Mouse (Mus musculus) cerebellum, adult 2 months (tissue): ENCODE data around the gene Hoxa2.

Experiments used
- CTCF ChIP-seq: fragments of 200-500 bp; IDR thresholded peaks from 2 replicates; pipeline ENCODE4 v1.5.1; 2011; ENCODE audit warnings: low read depth, mild to moderate bottlenecking, control low read depth, low read length, moderate library complexity, borderline replicate concordance; ENCODE audit not compliant: insufficient read depth
- POLR2A ChIP-seq: fragments of 200-500 bp; IDR thresholded peaks from 2 replicates; pipeline ENCODE4 v1.6.1; 2011; ENCODE audit warnings: low read length, control low read depth, borderline replicate concordance; ENCODE audit not compliant: insufficient read depth

DNA sequence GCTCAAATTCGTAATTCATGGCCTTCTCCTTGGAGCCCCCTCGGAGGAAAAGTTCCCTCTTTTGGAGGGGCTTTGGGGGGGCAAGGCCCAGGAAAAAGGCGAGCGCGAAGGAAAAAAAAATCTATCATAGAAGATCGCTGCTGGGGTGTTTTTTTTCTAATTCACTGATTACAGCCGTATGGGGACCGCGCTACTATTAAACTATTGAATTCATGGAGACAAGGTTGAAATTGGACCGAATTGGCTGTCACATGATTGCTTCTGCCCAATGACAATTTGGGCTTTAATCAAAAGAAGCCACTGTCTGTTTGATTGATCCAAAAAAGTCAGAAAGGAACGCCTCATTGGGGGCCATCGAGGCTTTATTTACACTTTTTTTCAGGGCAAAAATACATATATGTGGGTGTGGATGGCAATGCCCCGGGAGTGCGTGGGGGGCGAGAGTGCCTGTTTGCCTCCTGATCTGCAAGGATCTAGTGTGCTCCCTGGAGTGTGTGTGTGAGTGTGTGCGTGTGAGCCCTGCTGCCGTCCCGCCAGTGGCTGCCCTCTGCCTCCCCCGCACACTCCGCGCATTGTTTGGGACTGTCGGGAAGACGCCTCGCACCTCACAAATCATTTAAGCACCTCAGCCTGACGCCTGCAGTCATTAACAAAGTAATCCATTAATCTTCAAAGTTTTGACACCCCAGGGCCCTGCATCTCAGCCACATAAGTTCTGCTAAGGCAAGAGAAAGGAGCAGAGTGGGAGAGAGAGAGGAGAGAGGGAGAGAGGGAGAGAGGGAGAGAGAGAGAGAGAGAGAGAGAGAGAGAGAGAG, at the start of gene Hoxa2:
- TF ChIP-seq CTCF, result no peak
- no peak for TF ChIP-seq POLR2A
